Mouse (Mus musculus): ENCODE measurements around the gene Nlgn1.

- no peak for TF ChIP-seq HCFC1 (IDR thresholded peaks at IDR 0.05; ENCODE audit: borderline replicate concordance, insufficient read depth, low read length)
- TF ChIP-seq ZNF384 (IDR thresholded peaks at IDR 0.05; ENCODE audit: low read depth, low read length) = no peak
- TF ChIP-seq MAFK (IDR thresholded peaks at IDR 0.05; ENCODE audit: insufficient read depth, low read depth, low read length) = no peak
These were observed 672.0 kb downstream of the Nlgn1 start for GRCm38 (mm10) chr3:25660285-25660684.
